In genomic region chr10:93515927-93516326, GRCm38 (mm10) we compare ENCODE assay signal across 34 mouse cellular contexts. TPM values are rescaled to one million over a fixed set of nuclear protein-coding genes. Genes with fewer than 3 reads are reported as not detected.
"Had no signal": no experiment of that assay in that cellular context is flagged by ENCODE, and none has a peak within 500 bp of the region (broad histone marks: within the 10 kb centered on the region; RNA-seq: fewer than 3 reads in every experiment).

No protein-coding gene starts in this region.

- H3K9ac ChIP-seq: heart, embryonic 12.5 days; hindbrain, embryonic 13.5 days; hindbrain, embryonic 15.5 days; kidney, embryonic 15.5 days; limb, embryonic 13.5 days; limb, embryonic 15.5 days had no signal

- H3K9me3 ChIP-seq: heart, embryonic 12.5 days; hindbrain, embryonic 13.5 days; hindbrain, embryonic 15.5 days; kidney, embryonic 15.5 days; limb, embryonic 13.5 days; limb, embryonic 15.5 days had no signal

- H3K4me3 ChIP-seq: heart, adult 2 months; heart, embryonic 12.5 days; hindbrain, embryonic 13.5 days; hindbrain, embryonic 15.5 days; kidney, embryonic 15.5 days; limb, embryonic 13.5 days; limb, embryonic 15.5 days had no signal

- H3K36me3 ChIP-seq: heart, embryonic 12.5 days; hindbrain, embryonic 13.5 days; hindbrain, embryonic 15.5 days; kidney, embryonic 15.5 days; limb, embryonic 13.5 days; limb, embryonic 15.5 days had no signal

- H3K27me3 ChIP-seq: heart, embryonic 12.5 days; hindbrain, embryonic 13.5 days; hindbrain, embryonic 15.5 days; kidney, embryonic 15.5 days; limb, embryonic 13.5 days; limb, embryonic 15.5 days had no signal

- H3K4me2 ChIP-seq: heart, embryonic 12.5 days; hindbrain, embryonic 13.5 days; hindbrain, embryonic 15.5 days; kidney, embryonic 15.5 days; limb, embryonic 13.5 days; limb, embryonic 15.5 days had no signal

- DNase-seq: gastrocnemius, postnatal 14 days; gastrocnemius, postnatal 36 days; heart, adult 2 months; heart, postnatal 10 days; heart, postnatal 36 days; kidney, adult 11 months; kidney, adult 2 months; kidney, adult 9 months; kidney, postnatal 14 days; kidney, postnatal 36 days; layer of hippocampus, adult 9-11 months; layer of hippocampus, postnatal 36 days; left cerebral cortex, postnatal 4 days; lung, adult 18-20 months had no signal

- H3K27ac ChIP-seq: heart, adult 2 months; hindbrain, embryonic 13.5 days; hindbrain, embryonic 15.5 days; hindbrain, postnatal 0 days; kidney, embryonic 15.5 days; kidney, postnatal 0 days; limb, embryonic 13.5 days; limb, embryonic 15.5 days had no signal

- ATAC-seq: hindbrain, postnatal 0 days; intestine, embryonic 16.5 days had no signal

- H3K4me1 ChIP-seq: heart, embryonic 12.5 days; hindbrain, embryonic 15.5 days; kidney, embryonic 15.5 days; limb, embryonic 13.5 days; limb, embryonic 15.5 days had no signal

RNA-seq across cellular contexts. Expression of gene Amdhd1, which starts 23.9 kb away (rescaled TPM):
- total RNA-seq: gastrocnemius, adult 8-10 months; gastrocnemius, postnatal 14 days; gastrocnemius, postnatal 36 days; heart, adult 2 months; heart, postnatal 36 days; hematopoietic stem cell, adult 5-6 weeks had no signal
- polyA plus RNA-seq: hindbrain, embryonic 11.5 days had no signal

RNA-seq across cellular contexts. Expression of gene Ccdc38, which starts 24.5 kb away (rescaled TPM):
- total RNA-seq: gastrocnemius, adult 18-20 months; gastrocnemius, adult 8-10 months; gastrocnemius, postnatal 14 days; heart, adult 2 months; heart, postnatal 10 days; heart, postnatal 36 days; hematopoietic stem cell, adult 5-6 weeks; hindbrain, postnatal 0 days; layer of hippocampus, adult 18-20 months; layer of hippocampus, postnatal 14 days; layer of hippocampus, postnatal 36 days; left cerebral cortex, adult 18-20 months; left cerebral cortex, adult 8-10 months; left cerebral cortex, postnatal 25 days; left cerebral cortex, postnatal 4 days had no signal
- polyA plus RNA-seq: heart, adult 2 months; kidney, adult 2 months; large intestine, adult 2 months had no signal

RNA-seq across cellular contexts. Expression of gene Hal, which starts 27.4 kb away (rescaled TPM):
- total RNA-seq: heart, postnatal 10 days; hematopoietic stem cell, adult 5-6 weeks; hindbrain, postnatal 0 days; left cerebral cortex, adult 18-20 months; left cerebral cortex, postnatal 25 days had no signal
- polyA plus RNA-seq: heart, embryonic 12.5 days; heart, embryonic 14.5 days; hindbrain, embryonic 13.5 days; kidney, postnatal 0 days had no signal
